Mouse (Mus musculus): ENCODE data around the gene Aldh16a1.

DNA sequence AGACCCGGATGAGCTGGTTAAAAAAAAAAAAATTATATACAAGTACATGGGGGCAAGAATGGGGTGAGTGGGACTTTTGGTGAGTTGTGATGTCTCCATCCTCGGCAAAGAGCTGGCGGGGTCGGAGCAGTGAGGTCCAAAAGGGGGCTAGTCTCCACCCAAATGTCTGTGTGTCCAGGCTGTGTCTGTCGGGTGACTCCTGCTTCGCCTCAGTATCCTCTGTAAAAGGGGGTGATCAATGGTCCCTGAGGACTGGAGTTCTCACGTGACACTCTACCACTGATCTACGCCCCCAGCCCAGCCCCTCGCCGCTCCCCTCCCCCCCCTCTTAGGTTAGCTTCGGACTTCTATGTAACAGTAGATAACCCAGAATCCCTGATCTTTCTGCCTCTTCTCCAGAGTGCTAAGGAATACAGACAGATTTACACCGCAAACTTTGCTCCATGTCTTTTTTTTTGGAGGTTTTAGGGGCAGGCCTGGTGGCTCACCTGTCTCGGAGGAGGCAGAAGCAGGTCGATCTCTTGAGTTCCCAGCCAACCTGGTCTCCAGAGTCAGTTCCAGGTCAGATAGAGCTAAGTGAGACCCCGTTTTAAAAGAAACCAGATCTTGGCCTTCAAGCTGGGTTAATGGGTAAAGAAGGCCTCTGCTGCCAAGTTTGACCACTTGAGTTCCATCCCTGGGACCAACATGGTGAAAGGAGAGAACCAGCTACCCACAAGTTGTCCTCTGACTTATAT, 24.4 kb downstream of the Aldh16a1 start:
- no peak for TF ChIP-seq CTCF (IDR thresholded peaks at IDR 0.05)
- TF ChIP-seq EP300 (IDR thresholded peaks at IDR 0.05) = no peak
